Mouse (Mus musculus): ENCODE data around the gene Klc1.
"Not testable (repeated sequence)": the region's sequence is repeated elsewhere in the genome, so short reads cannot be mapped to it uniquely, and the experiment has no call there.

The Klc1 gene

GRCm38 (mm10) chr12:111758381-111759175 lies at the start of gene Klc1:
Gene Klc1 (plus strand): TSS chr12:111758849.
- peak; percentile 66 for DNase-seq (ENCODE audit: low spot score)

GRCm38 (mm10) chr12:111710091-111710490 lies 48.6 kb upstream of the Klc1 start:
- no peak for DNase-seq (ENCODE audit: low spot score)

GRCm38 (mm10) chr12:111712476-111712875 lies 46.2 kb upstream of the Klc1 start:
- peak; percentile 37 for DNase-seq (ENCODE audit: low spot score)

- DNase-seq (ENCODE audit: low spot score), result peak; percentile 82
These were observed 45.5 kb upstream of the Klc1 start, which contains the start of the genes Bag5 and Apopt1 for GRCm38 (mm10) chr12:111713004-111713651. Gene Bag5 (minus strand): TSS chr12:111713257. Gene Apopt1 (plus strand): TSS chr12:111713261.

GRCm38 (mm10) chr12:111713880-111714279 lies 44.8 kb upstream of the Klc1 start:
- not testable (repeated sequence) for DNase-seq (ENCODE audit: low spot score)

GRCm38 (mm10) chr12:111716505-111716904 lies 42.1 kb upstream of the Klc1 start:
- no peak for DNase-seq (ENCODE audit: low spot score)

- no peak for DNase-seq (ENCODE audit: low spot score)
These were observed 40.0 kb upstream of the Klc1 start for GRCm38 (mm10) chr12:111718656-111719055.

GRCm38 (mm10) chr12:111720222-111720621 lies 38.4 kb upstream of the Klc1 start:
- DNase-seq (ENCODE audit: low spot score), result no peak

GRCm38 (mm10) chr12:111722654-111723053 lies 36.0 kb upstream of the Klc1 start:
- peak; percentile 43 for DNase-seq (ENCODE audit: low spot score)

GRCm38 (mm10) chr12:111724638-111725337 lies 33.9 kb upstream of the Klc1 start:
- no peak for DNase-seq (ENCODE audit: low spot score)

GRCm38 (mm10) chr12:111725338-111726121 lies 33.1 kb upstream of the Klc1 start:
- DNase-seq (ENCODE audit: low spot score), result no peak

GRCm38 (mm10) chr12:111726122-111726463 lies 32.6 kb upstream of the Klc1 start:
- no peak for DNase-seq (ENCODE audit: low spot score)

- no peak for DNase-seq (ENCODE audit: low spot score)
These were observed 30.7 kb upstream of the Klc1 start for GRCm38 (mm10) chr12:111727956-111728355.

- peak; percentile 78 for DNase-seq (ENCODE audit: low spot score)
These were observed 26.5 kb upstream of the Klc1 start for GRCm38 (mm10) chr12:111731822-111732807.

- no peak for DNase-seq (ENCODE audit: low spot score)
These were observed 25.7 kb upstream of the Klc1 start for GRCm38 (mm10) chr12:111732921-111733320.

- DNase-seq (ENCODE audit: low spot score), result no peak
These were observed 23.7 kb upstream of the Klc1 start for GRCm38 (mm10) chr12:111734912-111735311.

GRCm38 (mm10) chr12:111736676-111737075 lies 22.0 kb upstream of the Klc1 start:
- not testable (repeated sequence) for DNase-seq (ENCODE audit: low spot score)

- DNase-seq (ENCODE audit: low spot score), result no peak
These were observed 21.3 kb upstream of the Klc1 start for GRCm38 (mm10) chr12:111737370-111737769.

GRCm38 (mm10) chr12:111738754-111739153 lies 19.9 kb upstream of the Klc1 start:
- DNase-seq (ENCODE audit: low spot score), result no peak

GRCm38 (mm10) chr12:111741338-111741737 lies 17.3 kb upstream of the Klc1 start:
- no peak for DNase-seq (ENCODE audit: low spot score)

- no peak for DNase-seq (ENCODE audit: low spot score)
These were observed 15.2 kb upstream of the Klc1 start for GRCm38 (mm10) chr12:111743419-111743818.
